Mouse (Mus musculus) cerebellum, postnatal 25 days (tissue): ENCODE measurements around the gene Abcc8.
A peak's percentile ranks its signal among the peaks of the same experiment; 100 is the strongest.

ENCODE experiments used
- DNase-seq, 2 experiments: peaks; one replicate each; pipeline ENCODE4 v3.0.0; 2021; ENCODE audit warnings: mixed read lengths in 2 of 2

Gene Abcc8

DNA sequence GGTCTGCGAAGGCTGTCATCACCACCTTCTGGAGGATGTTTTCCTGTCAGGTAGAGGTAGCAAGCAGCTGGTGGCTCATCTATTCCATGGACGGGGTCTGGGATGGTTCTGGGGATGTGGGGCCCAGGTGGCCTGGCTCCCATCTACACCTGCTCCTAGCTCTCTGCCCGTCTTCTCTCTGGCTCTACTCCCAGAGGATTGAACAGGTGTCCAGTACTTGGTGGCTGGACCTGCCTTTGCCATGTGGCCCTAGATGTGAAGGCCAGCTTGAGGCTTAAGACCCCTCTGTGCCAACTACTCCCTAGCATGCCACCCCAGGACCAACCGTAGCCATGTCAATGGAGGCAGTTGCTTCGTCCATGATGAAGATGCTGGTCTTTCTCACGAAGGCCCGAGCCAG is 74.3 kb downstream of the Abcc8 start:
- peak; percentile 37 to 63 for DNase-seq

DNA sequence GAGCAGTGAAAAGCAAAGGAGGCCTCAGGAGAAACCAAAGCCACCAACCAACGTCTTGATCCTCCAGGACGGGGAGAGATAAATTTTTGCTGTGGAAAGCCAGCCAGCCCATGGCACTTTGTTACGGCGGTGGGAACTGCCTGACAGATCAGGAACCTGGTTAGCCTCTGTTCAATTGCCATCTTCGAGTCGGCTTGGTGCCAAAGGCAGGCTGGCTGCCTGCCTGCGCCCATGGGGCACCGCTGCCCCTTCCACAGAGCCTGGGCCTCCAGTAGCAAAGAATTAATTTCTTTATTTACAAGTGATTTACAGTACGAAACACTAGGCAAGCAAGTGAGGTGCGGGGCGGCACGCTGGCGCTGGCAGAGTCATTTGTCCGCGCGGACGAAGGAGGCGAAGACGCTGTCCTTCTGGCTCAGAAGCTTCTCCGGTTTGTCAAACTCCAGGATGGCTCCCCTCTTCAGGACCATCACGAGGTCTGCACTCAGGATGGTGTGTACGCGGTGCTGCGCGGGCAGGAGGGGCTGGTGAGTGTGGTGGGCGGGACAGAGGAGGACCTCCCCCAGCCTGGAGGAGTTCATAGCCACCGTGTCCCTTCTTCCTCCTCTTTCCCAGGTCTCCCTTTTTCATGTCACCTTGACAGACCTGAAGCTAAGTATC is 75.4 kb downstream of the Abcc8 start:
- DNase-seq: peak; percentile 80 to 84

DNA sequence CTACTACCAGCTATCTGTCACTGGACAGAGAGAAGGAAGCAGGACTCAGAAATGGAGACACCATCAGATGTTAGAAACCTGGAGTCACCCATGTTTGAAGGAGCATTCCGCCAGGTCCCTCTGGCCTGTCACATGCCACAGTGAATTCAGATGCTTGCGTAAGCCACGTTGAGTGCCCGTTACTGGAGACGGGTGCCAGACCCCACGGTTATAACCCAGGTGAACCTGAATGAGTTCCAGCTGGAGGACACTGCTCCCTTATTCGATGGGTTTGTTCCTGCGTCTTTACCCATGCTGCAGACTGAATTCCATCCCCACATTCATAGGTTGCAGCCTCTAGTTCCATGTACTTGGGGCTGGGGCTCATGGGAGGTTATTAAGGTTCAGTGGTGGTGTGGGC is 76.1 kb downstream of the Abcc8 start:
- DNase-seq: no peak

DNA sequence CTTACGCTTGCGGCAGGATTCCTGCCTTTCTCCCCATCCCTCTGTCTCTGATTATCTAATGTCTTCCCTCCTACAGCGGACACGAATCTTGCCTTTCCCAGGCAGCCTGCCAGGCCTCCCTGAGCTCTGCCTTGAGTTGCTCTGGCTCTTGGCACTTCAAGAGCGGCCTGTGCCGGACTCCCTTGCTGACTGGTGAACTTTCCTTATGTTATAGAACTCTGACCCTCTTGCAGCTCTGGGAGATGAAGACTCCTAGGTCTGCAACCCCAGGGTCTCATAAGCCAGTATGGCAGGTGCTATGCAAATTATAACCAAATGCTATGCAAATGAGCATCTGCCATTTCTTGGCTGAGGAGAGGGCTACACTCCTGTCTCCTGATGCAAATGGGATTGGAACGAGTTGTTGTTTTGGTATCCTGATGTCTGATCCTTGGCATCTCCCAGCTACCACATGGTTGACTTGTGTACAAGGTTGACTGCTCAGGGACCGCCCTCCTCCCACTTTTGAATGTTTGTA is 76.7 kb downstream of the Abcc8 start:
- peak; percentile 63 to 80 for DNase-seq

DNA sequence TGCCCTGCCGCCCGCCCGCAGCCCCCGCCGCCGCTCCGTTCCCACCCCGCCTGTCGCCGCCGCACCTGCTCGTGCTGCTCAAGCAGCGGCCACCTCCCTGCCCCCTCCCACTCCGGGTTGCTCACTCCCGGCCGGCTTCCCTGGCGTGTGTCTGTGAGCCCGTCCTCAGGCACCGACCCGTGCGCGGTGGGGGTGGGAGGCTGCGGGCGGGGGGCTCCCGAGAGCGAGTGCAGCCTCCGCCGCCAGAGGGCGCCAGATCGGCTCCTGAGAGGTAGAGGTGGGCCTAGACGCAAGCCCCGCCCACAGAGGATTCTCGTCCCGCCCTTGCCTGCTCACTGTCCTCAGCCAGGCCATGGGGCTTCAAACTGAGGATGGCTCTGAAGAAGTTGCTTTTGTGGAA is 79.3 kb downstream of the Abcc8 start, which contains the start of gene Kcnj11:
Gene Kcnj11, minus strand, starts transcription at position 202 of the 400 bp plus-strand sequence.
- peak; percentile 92 to 97 for DNase-seq

DNA sequence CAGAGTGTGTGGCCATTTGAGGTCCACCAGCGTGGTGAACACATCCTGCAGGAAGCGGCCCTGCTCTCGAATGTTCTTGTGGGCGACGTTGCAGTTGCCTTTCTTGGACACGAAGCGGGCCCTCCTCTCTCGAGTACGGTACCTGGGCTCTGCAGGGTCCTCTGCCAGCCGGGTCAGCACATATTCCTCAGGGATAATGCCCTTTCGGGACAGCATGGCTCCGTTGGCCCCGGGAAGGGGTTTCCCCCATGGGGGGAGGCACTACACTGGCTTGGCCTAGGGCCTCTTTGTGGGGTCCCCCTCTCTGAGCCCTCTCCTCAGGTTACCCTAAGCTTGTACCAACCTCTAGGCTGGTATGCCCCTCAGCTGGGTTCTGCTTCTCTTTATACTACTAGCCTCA is 80.2 kb downstream of the Abcc8 start:
- peak; percentile 48 to 52 for DNase-seq

DNA sequence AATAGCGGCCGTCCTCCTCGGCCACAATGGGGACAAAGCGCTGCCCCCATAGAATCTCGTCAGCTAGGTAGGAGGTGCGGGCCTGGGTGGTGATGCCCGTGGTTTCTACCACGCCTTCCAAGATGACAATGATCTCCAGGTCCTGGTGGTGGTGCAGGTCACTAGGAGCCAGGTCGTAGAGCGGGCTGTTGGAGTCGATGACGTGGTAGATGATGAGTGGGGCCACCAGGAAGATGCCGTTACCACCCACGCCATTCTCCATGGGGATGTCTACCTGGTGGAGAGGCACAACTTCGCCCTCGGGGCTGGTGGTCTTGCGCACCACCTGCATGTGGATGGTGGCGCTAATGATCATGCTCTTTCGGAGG is 80.9 kb downstream of the Abcc8 start:
- DNase-seq: no peak

DNA sequence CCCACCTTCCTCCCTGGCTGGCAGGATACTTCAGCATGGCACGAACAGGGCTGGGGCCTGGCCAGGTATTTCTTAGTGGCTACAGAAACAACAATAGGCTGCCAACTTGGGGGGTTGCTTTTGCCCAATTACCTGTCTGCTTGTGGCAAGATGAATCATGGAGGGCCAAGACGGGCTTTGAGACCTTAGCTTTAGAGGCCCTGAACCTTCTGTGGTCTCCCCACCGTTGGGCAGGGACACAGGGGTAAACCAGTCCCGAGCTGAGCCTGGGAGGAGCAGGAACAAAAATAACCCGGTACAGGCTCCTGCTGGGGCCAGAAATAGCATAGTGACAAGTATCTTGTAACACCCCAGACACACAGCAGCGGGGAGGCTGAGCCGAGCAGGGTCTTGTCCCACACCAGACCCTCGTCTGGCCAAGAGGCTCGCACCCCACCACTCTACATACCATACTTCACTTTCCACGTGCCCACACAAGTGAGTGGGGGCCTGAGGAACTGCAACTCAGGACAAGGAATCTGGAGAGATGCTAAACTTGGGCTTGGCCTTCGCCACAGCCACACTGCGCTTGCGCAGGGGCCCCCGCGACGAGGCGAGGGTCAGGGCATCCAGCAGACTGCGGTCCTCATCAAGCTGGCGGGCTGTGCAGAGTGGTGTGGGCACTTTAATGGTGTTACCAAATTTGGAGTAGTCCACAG is 81.5 kb downstream of the Abcc8 start:
- DNase-seq: peak; percentile 75 to 77

DNA sequence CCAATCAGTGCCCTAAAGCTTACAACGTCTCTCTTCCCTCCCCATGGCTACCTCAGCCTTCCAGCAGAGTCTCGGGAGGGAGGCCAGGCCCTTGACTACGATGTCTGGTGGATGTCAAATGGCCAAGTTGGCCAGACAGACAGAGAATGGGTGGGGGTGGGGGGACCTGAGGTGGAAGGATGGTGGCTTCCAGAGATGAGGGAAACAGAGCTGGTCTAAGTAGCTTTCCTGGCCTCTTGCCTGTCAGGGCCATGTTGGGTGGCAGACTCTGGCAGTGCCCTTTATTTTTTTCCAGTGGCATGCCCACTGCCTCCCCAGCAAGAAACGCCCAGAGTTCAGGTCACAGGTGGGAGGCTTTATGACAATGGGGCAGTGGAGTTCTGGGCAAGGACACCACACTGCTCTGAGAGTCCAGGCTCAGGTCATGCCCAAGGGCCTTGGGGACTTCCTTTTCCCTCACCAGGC is 82.5 kb downstream of the Abcc8 start:
- peak; percentile 43 to 44 for DNase-seq

DNA sequence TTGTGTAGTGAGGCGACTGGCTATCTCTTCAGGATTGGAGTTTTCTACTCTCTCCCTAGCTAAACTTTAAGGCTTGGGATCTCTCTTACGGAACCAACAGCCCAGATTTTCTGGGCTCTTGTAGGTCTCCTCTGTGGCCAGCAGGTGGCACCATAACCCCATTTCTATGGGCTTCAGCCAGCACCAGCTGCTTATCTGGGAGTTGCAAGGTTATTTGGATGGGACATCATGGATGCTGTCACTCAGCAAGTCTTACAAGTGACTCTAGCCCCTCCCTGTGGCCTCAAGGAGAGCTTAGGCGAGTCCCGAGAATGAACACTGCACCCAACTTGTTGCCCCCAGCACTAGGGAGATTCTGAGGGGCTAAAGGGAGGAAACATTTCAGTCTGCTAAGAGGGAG is 83.7 kb downstream of the Abcc8 start:
- peak; percentile 79 to 84 for DNase-seq

DNA sequence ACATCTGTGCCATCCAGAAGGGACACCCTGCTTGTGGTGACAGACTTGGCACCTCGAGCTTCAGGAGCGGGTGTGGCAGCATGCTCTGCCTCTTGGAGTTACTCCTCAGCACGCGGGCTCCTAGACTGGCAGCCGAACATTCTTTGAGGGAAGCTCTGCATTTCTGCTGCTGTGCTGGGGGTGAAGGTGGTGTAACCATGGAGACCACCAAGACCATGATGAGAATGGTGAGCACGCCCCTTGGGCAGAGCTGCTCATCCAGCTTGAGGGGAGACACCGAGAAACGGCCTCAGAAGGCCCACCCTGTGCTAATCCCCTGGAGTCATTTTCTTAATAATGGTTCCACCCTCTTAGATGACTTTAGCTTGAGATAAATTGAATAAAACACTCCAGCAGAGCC is 87.0 kb downstream of the Abcc8 start:
- no peak for DNase-seq

DNA sequence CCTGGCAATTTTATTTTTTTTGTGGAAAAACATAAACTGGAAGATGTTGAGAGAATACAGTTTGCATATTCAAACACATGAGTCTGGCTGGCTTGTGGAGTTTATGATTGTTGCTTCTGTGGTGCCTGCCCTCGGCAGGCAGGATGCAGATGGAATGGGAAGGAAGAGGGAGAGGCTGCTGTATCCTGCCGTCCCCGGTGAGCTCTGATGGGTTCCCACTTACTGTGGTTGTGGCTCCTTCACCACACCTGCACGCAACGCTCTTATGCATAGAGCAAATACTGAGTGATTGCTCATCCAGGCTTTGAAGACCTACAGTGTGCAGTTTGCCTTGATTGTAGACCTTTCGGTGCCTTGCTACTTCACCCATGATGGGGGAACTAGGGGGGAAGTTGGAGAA is 91.6 kb downstream of the Abcc8 start:
- no peak for DNase-seq

DNA sequence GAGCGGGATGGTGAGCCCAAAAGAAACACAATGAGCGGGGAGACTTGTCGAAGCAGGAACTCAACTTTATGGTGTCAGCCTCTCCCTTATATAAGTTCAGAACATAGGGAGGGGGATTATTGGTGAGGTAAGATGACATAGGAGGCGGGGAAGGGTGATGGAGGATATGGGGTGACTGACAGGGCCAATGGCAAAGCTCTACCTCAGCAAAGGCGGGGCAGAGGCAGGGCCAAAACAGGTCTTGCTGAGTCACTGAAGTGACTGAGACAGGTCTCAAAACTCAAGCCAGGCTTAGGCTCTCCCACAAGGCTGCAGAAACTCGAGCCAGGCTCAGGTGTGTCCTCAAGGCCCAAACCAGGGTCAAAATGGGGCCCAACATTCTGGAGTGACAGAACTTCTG is 93.5 kb downstream of the Abcc8 start:
- DNase-seq: no peak

DNA sequence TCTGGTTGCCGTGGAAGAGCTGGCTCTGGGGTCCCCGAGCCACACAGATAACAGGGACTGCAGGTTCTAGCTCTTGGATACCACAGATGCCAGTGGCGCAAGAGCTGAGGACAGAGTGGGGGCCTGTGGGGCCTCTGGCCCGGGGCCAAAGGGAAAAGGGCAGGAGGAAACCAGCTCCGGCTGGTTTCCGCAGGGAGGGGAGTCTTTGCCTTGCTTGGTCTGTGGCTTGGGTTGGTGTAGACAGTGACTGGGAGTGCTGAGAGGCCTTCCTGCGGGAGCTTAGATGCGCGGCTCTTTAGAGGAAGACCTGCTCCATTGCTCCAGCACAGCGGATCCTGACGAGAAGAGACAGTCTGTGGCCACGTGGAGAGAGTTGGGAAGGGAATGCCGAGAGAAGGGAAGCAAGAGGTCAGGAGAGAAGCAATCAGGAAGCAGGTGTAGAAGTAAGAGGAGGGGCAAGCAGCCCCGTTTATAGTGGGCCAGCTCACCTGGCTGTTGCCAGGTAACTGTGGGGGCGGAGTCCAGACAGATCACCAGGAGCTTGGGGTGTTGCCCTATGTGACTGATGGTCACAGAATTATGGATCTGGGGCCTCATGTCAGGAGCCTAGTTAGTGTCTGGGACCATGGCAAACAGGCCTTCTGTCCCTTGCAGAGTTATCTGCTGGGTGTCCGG is 94.9 kb downstream of the Abcc8 start:
- peak in 1 of 2 experiments; percentile 54 for DNase-seq

DNA sequence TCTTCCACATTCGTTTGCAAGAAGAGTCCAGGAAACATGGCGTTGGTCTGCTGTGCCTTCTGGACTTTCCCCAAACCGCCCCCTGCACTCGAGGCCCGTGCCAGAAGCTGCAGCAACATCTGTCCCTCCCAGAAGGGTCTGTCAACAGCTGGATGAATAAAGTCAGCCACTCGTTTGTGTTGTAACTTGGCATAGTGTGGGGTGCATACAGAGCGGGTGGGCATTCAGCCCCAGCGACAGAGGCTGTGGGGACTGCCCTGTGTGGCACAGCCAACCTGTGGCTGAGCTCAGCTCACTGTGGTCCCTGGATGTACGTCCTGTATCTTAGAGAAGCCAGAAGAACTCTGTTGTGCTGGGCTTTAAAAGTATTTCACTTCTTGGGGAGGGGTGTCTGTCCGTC is 95.8 kb downstream of the Abcc8 start:
- DNase-seq: no peak

DNA sequence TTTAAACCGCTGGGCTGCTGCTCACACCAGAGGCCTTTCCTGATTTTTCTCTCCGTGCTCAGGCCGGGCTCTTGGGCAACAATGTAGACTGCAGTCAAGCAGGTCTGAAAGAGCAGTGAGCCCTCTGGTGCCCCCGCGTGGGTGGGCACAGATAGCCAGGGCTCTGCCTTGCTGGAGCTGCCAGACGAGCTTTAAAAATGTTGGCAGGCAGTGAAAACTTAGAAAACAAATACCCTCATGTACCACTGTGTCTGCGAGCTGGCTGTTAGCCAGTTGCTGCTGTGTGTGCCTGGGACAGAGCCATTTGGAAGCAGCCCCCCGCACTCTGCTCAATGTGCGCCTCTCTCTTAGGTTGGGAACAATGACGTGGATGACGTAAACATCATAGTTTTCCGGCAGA is 102.2 kb downstream of the Abcc8 start:
- no peak for DNase-seq

DNA sequence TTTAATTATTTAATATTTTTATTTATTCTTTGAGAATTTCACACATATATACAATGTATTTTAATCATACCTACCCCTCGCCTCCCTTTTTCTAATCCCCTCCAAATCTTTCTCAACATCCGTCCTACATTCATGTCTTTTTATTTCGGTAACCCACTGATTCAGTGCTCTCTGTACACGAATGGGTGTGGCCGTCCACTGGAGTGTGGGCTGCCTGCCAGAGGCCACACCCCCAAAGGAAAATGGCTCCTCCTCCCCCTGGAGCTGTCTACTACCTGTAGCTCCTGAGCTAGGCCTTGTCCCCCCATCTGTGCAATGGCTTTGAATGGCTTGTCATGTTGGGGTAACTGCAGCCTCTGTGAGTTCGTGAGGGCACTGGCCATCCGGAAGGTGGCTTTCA is 103.0 kb downstream of the Abcc8 start:
- no peak for DNase-seq

DNA sequence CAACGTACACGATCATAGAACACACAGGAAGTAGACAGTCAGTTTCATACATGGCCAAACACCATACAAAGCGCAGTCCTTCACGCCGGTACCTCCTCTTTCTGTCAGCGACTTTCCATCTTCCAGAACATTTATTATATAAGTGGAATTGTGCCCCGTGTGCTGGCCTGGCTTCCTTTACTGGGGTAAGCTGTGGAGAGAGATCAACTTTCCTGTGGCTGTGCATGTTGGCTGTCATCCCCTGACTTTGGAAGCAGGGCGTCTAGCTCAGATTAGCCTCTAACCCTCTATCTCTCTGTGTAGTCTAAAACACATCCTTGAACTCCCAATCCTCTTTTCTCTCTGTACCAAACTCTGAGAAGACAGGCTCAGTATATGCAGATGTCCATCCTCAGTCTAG is 111.0 kb downstream of the Abcc8 start:
- no peak for DNase-seq

DNA sequence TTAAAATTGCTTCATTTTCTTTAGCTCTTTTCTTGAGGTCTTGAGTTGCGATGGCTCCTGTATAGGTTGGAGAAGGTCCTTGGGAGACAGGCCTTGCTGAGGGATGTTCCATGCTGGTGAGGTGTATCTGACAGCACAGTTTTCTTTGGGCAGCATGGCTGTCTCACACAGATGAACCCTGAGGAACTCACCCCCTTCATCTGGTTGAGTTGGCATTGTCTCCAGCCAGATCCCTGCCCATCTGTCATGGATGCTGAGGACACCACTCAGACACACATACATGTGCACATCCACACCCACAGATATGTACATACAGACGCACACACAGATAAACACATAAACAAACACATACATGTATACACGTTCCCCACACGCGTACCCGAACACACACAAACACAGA is 116.5 kb downstream of the Abcc8 start:
- no peak for DNase-seq

DNA sequence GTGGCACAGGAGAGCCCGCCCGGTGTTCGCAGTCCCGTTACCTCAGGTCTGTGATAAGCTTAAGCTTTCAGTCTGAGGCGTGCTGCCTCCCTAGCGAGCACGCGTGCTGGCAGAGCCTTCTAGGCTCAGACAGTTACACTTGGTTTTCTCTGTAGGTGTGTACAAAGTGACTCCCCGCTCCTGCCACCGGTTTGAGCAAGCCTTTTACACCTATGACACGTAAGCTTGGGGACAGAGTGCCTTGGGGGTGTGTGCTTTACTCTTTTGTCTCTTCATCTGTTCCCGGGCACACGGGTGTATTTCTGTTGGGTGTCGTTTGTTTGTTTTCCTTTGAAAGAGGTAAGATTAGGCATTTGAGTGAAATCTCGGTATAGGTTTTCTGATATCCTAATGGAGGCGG is 118.2 kb downstream of the Abcc8 start:
- no peak for DNase-seq

DNA sequence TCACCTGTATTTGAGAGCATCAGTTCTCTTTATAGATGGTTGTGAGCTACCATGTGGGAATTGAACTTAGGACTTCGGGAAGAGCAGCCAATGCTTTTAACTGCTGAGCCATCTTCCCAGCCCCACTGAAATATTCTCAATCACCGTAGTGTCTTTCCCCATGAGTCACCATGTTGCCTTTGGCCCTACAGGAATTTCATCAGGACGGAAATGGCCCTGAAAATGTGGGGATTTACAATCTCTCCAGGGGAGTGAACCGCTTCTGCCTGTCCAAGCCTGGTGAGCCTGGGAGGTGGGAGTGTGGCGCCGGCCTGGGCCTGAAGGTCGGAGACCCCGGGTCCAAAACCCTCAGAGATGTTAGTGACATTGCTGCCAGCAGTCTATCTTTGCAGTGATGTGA is 119.1 kb downstream of the Abcc8 start:
- DNase-seq: no peak

DNA sequence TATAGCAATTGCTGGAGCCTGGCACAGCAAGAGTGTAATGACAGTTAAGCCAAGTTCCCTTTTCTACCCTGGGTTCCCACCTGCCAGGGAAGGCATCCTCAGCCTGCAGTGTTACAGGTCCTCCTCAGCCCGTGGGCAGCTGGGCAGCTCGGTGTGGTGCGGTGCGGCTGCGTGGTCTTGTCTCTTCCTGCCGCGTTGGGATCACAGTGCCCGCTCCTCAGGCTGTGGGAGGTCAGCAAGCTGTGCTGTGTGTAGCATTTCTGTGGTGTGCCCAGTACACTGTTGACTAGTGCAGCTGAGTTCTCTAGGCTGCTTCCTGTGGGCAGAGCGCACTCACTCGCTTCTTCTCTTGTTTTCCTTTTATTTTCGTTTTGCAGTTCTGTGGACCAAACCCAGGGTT is 121.0 kb downstream of the Abcc8 start:
- DNase-seq: peak in 1 of 2 experiments; percentile 14
